Mouse (Mus musculus) MEL (cell line): ENCODE measurements at regions not wholly inside any gene's neighbourhood (a gene's known extent, or its start where the extent isn't known, plus 50 kb on each side); places are given as distances from the start of the nearest gene placed in this dataset.

ENCODE experiments used
- CTCF ChIP-seq, 3 experiments: IDR thresholded peaks in 2 of 3; conservative IDR thresholded peaks in 1 of 3; 2 replicates each; pipeline ENCODE4 v1.5.1; 2011 to 2012; ENCODE audit warnings: low read length in 3 of 3, low read depth in 2 of 3, mild to moderate bottlenecking in 2 of 3, improper control_type of control experiment in 1 of 3, inconsistent platforms in 1 of 3, mixed read lengths in 1 of 3, moderate library complexity in 1 of 3; ENCODE audit not compliant: control insufficient read depth in 1 of 3, insufficient read depth in 1 of 3, poor library complexity in 1 of 3, severe bottlenecking in 1 of 3
- JUND ChIP-seq: IDR thresholded peaks from 2 replicates; pipeline ENCODE4 v1.6.1; 2011; ENCODE audit warnings: low read depth, mild to moderate bottlenecking, improper control_type of control experiment, low read length
- MAX ChIP-seq: IDR thresholded peaks from 2 replicates; pipeline ENCODE4 v1.6.1; 2011; ENCODE audit warnings: low read length, improper control_type of control experiment
- POLR2A ChIP-seq, 2 experiments: IDR thresholded peaks; 2 replicates each; pipeline ENCODE4 v1.6.1; 2011 to 2012; ENCODE audit warnings: low read length in 2 of 2, mild to moderate bottlenecking in 2 of 2, control low read depth in 1 of 2, improper control_type of control experiment in 1 of 2, low read depth in 1 of 2, moderate library complexity in 1 of 2; ENCODE audit not compliant: control insufficient read depth in 1 of 2, insufficient read depth in 1 of 2, poor library complexity in 1 of 2
- POLR2AphosphoS2 ChIP-seq: IDR thresholded peaks from 2 replicates; pipeline ENCODE4 v1.6.1; 2011; ENCODE audit warnings: low read length, improper control_type of control experiment

DNA sequence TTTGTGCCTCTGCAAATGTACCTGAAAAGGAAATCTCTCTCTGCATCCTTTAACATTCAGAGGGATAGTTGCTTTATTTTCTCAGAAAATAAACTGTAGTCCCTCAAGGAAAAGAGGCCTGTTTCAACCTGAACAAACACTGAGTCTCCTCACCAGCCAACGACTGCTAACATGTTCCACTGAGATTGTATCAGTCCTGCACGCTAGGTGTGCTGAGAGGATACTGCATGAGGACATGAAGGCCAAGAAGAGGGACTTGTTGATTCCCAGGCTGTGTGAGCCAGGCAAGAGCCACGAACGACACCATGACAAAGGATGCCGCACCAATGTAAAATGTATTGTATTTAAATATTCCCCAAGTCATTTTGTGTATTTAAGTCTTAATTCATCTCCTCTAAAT lies 65.2 kb downstream of the Gm4791 start:
- no peak for TF ChIP-seq JUND
- no peak for TF ChIP-seq MAX
- no peak for TF ChIP-seq CTCF (IDR thresholded peaks at IDR 0.05 in 2 of 3, conservative IDR thresholded peaks at IDR 0.05 in 1 of 3; ENCODE audit: control insufficient read depth in 1 of 3, insufficient read depth in 1 of 3, low read depth in 2 of 3, low read length in 3 of 3, poor library complexity in 1 of 3, severe bottlenecking in 1 of 3)
- no peak for TF ChIP-seq POLR2AphosphoS2
- TF ChIP-seq POLR2A (IDR thresholded peaks at IDR 0.05; ENCODE audit: control insufficient read depth in 1 of 2, insufficient read depth in 1 of 2, low read depth in 1 of 2, low read length in 2 of 2, poor library complexity in 1 of 2) = no peak
